Mouse (Mus musculus) embryo, embryonic 9.5 days (tissue): Measurements from ENCODE around the gene Spink8.

Source experiments
- DNase-seq: peaks from one replicate; pipeline ENCODE4 v3.0.0-alpha.2; 2017; ENCODE audit errors: extremely low spot score

Gene Spink8

GRCm38 (mm10) chr9:109870983-109871572 is 59.0 kb downstream of the Spink8 start:
- no peak for DNase-seq

- DNase-seq, result peak; percentile 96
Measured at GRCm38 (mm10) chr9:109874797-109875691, 63.0 kb downstream of the Spink8 start, which contains the start of gene Cdc25a. Cdc25a (plus strand) TSS chr9:109875579.

GRCm38 (mm10) chr9:109875695-109876601 is 63.9 kb downstream of the Spink8 start:
- DNase-seq, result peak; percentile 56
